Mouse (Mus musculus) monocyte, adult 59 days (primary cell): ENCODE measurements around the gene Hpca. TPM values are rescaled to one million over a fixed set of nuclear protein-coding genes. Genes with fewer than 3 reads are reported as not detected.

Experiments used
- total RNA-seq, 2 experiments: library from RNA; stranded (reverse); gene quantifications; one replicate each; pipeline ENCODE4 v1.2.4; 2023

Gene Hpca
- total RNA-seq = not detected

DNA sequence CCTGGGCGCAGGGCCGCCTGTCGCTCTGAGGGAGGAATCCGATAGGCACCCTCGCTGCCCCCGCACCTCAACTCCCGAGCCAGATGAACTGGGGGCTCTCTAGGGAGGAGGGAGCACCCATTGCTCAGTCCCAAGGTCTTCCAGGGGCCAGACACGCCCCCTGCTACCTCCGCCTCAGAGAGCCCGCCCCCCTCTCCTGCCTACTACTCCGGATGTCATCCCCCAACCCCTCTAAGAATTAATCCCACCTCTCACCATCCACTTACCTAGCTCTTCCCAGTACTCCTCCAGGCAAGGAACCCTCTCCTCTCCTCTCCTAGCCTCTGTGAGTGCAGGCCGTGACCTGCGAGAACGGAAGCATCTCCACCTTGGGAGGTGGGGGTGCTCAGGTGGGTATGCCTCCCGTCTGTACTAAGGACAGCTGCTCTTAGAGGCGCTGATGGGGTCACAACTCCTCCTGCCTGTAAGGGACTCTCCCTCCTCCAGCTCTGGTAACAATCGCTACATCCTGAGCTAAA is at the start of gene Hpca:
Gene Hpca, minus strand, starts transcription at position 468 of the 518 bp plus-strand sequence.

GRCm38 (mm10) chr4:129136579-129137391 is 14.9 kb upstream of the Hpca start, which contains the start of gene Fndc5:
Gene Fndc5 (plus strand): TSS chr4:129136999.

GRCm38 (mm10) chr4:129105356-129105755 is 16.5 kb downstream of the Hpca start, which contains the start of gene Tmem54:
Gene Tmem54 (plus strand): TSS chr4:129105548.

Other genes starting within 250 kb of the Hpca start
- gene Trim62, start 238.5 kb downstream of the Hpca start, total RNA-seq = 1 to 10 TPM; 6.3 to 7.3 TPM
- gene Azin2, start 159.6 kb downstream of the Hpca start, total RNA-seq = 1 to 10 TPM; 5.9 to 8.1 TPM
- 10 to 100 TPM; 80.6 to 81.9 TPM for gene Ak2, start 130.1 kb downstream of the Hpca start, total RNA-seq
- gene Rnf19b, start 63.8 kb downstream of the Hpca start, total RNA-seq = 100 to 1,000 TPM; 314 to 328 TPM
- gene Tmem54, start 16.5 kb downstream of the Hpca start, total RNA-seq = not detected
- not detected for gene Fndc5, start 15.0 kb upstream of the Hpca start, total RNA-seq
- 10 to 100 TPM; 17.5 to 18.9 TPM for gene S100pbp, start 67.7 kb upstream of the Hpca start, total RNA-seq
- gene Yars, start 67.7 kb upstream of the Hpca start, total RNA-seq = 10 to 100 TPM; 30.6 to 40.5 TPM
- gene C77080, start 139.4 kb upstream of the Hpca start, total RNA-seq = under 1 TPM; 0.09 to 0.10 TPM
- gene Sync, start 165.6 kb upstream of the Hpca start, total RNA-seq = not detected
- 10 to 100 TPM; 91.3 to 97.8 TPM for gene Rbbp4, start 213.3 kb upstream of the Hpca start, total RNA-seq
- gene Zbtb8os, start 213.7 kb upstream of the Hpca start, total RNA-seq = 10 to 100 TPM; 35.9 to 41.4 TPM